Mouse (Mus musculus) cortical plate, adult 2 months (tissue): ENCODE data around the gene Edn3.

Experiments
- CTCF ChIP-seq: fragments of 200-500 bp; IDR thresholded peaks from 2 replicates; pipeline ENCODE4 v1.5.1; 2011; ENCODE audit warnings: mild to moderate bottlenecking, control low read depth, low read length; ENCODE audit not compliant: insufficient read depth; ENCODE audit errors: extremely low read depth
- POLR2A ChIP-seq: fragments of 200-500 bp; IDR thresholded peaks from 2 replicates; pipeline ENCODE4 v1.6.1; 2011; ENCODE audit warnings: mild to moderate bottlenecking, low read length, control low read depth; ENCODE audit not compliant: insufficient read depth; ENCODE audit errors: extremely low read depth

DNA sequence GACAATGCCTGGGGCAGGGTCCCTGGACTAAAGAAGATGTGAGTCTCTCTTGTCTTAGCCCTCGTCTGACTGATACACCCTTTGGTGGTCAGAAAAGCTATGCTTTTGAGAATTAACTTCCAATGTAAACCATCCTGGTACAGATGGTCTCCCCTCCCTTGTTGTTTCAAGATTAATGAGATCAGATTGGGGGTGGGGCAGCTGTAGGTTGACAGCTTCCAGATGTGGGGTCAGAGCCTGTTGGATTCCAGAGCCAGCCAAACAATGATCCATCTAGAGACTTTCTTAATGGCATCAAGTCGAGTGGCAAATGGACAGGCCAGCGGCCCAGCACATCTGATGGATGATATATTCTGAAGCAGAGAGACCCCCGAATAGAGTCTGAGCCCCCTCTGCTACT, 48.9 kb downstream of the Edn3 start:
- TF ChIP-seq CTCF (no peak), POLR2A (no peak)
